Mouse (Mus musculus): ENCODE results near the gene Samd15. TPM values are rescaled to one million over a fixed set of nuclear protein-coding genes. Genes with fewer than 3 reads are reported as not detected.

Samd15 gene
- total and polyA plus RNA-seq, 3 experiments = 1.1 to 3.9 (median 1.8) TPM

DNA sequence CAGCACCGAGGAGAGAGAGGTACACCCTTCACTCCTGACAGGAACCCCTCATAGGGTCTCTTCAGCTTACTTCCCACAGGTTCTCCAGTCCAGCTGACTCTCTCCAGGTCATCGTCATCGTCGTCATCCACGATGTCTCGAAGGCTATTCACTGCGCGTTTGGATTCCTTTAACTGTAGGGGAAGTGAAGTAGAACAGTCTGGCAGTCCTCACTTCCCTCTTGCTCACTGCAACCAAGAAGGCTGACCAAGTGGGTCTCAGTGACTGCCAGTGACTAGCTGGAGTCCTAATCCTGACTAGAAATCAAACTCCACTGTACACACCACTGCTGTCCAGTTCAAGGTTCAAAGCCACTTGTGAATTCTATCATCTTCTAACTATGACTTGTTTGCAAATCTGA is 61.0 kb downstream of the Samd15 start:
- Histone ChIP-seq H3K36me3 (replicated peaks in 1 of 2; ENCODE audit: control insufficient read depth in 1 of 2, insufficient read depth in 1 of 2, low read length in 1 of 2) (peaks cover 55 to 70% of the 10 kb centered on the region in 2 experiments), H3K4me1 (ENCODE audit: control insufficient read depth in 1 of 2, insufficient read depth in 2 of 2) (peaks cover 0 to 38% of the 10 kb centered on the region in 2 experiments; a peak in 2 of 4 replicates), H3K27me3 (replicated peaks) (no peaks in the 10 kb centered on the region), H3K9me3 (replicated peaks; ENCODE audit: low read length) (no peaks in the 10 kb centered on the region), H3K79me2 (replicated peaks; ENCODE audit: control insufficient read depth, extremely low read depth, insufficient read depth, poor library complexity, severe bottlenecking) (peaks cover 2% of the 10 kb centered on the region), H3K9ac (ENCODE audit: insufficient read depth, low read depth) (no peak overlapping the region), H3K4me3 (replicated peaks in 1 of 3; ENCODE audit: low read depth in 2 of 3, low read length in 2 of 3, poor library complexity in 1 of 3) (no peak overlapping the region), H3K27ac (ENCODE audit: insufficient read depth, low read depth) (no peak overlapping the region), H3K4me2 (ENCODE audit: insufficient read depth, low read depth, poor library complexity, severe bottlenecking) (no peak overlapping the region)
- in situ Hi-C loops (cut with MboI; ENCODE audit: low pct_ligation_motif_present, low pct_unique_long_range_greater_than_20kb, low sequenced_read_pairs) (no loop called here), dilution Hi-C loops (cut with MboI; ENCODE audit: extremely low pct_ligation_motif_present, extremely low pct_unique_long_range_greater_than_20kb, low sequenced_read_pairs) (no loop called here)
- DNase-seq (ENCODE audit: extremely low read depth) = no peak
- no peak for TF ChIP-seq ZMIZ1 (IDR thresholded peaks at IDR 0.05; ENCODE audit: low read depth, low read length)
- TF ChIP-seq JUN (IDR thresholded peaks at IDR 0.05; ENCODE audit: insufficient read depth, low read depth, low read length) = no peak
- TF ChIP-seq ZKSCAN1 (IDR thresholded peaks at IDR 0.05; ENCODE audit: borderline replicate concordance, low read depth, low read length) = no peak
- TF ChIP-seq POLR2AphosphoS2 (IDR thresholded peaks at IDR 0.05; ENCODE audit: low read depth, low read length) = no peak
- no peak for TF ChIP-seq USF2 (conservative IDR thresholded peaks at IDR 0.05; ENCODE audit: low read depth, low read length)
- no peak for TF ChIP-seq NELFE (IDR thresholded peaks at IDR 0.05; ENCODE audit: low read depth, low read length)
- TF ChIP-seq CTCF (conservative IDR thresholded peaks at IDR 0.05 in 1 of 2, IDR thresholded peaks at IDR 0.05 in 1 of 2; ENCODE audit: low read depth in 2 of 2, low read length in 2 of 2) = no peak
- no peak for TF ChIP-seq MEF2A (IDR thresholded peaks at IDR 0.05; ENCODE audit: borderline replicate concordance, low read depth, low read length)
- no peak for TF ChIP-seq USF1 (IDR thresholded peaks at IDR 0.05; ENCODE audit: low read depth, low read length)
- TF ChIP-seq MAZ (IDR thresholded peaks at IDR 0.05; ENCODE audit: low read depth, low read length) = no peak
- TF ChIP-seq MAX (IDR thresholded peaks at IDR 0.05; ENCODE audit: low read length) = no peak
- TF ChIP-seq SIN3A (IDR thresholded peaks at IDR 0.05; ENCODE audit: low read length) = no peak

Other genes starting within 250 kb of the Samd15 start
- gene Zdhhc22, start 209.3 kb upstream of the Samd15 start, total RNA-seq (2012; rRNA removed) = not detected in 2 replicates
- not detected in 2 replicates for gene Zdhhc22, start 209.3 kb upstream of the Samd15 start, total RNA-seq (2014; rRNA removed)
- gene Zdhhc22, start 209.3 kb upstream of the Samd15 start, polyA plus RNA-seq (2012; ENCODE audit: insufficient read length, low read depth) = not detected in 2 replicates
- 0.04 and 0.08 TPM in 2 replicates for gene Tmem63c, start 178.4 kb upstream of the Samd15 start, total RNA-seq (2012; rRNA removed)
- 0.11 and 0.23 TPM in 2 replicates for gene Tmem63c, start 178.4 kb upstream of the Samd15 start, total RNA-seq (2014; rRNA removed)
- 0.34 and 0.53 TPM in 2 replicates for gene Tmem63c, start 178.4 kb upstream of the Samd15 start, polyA plus RNA-seq (2012; ENCODE audit: insufficient read length, low read depth)
- 0.08 TPM in 1 of 2 replicates, not detected in the other for gene Ngb, start 97.2 kb upstream of the Samd15 start, total RNA-seq (2012; rRNA removed)
- gene Ngb, start 97.2 kb upstream of the Samd15 start, total RNA-seq (2014; rRNA removed) = 0.23 TPM in 1 of 2 replicates, not detected in the other
- 0.15 TPM in 1 of 2 replicates, not detected in the other for gene Ngb, start 97.2 kb upstream of the Samd15 start, polyA plus RNA-seq (2012; ENCODE audit: insufficient read length, low read depth)
- gene Gstz1, start 52.6 kb upstream of the Samd15 start, total RNA-seq (2012; rRNA removed) = 16.7 and 22.3 TPM in 2 replicates
- gene Gstz1, start 52.6 kb upstream of the Samd15 start, total RNA-seq (2014; rRNA removed) = 26.8 and 27.5 TPM in 2 replicates
- 19.7 and 20.5 TPM in 2 replicates for gene Gstz1, start 52.6 kb upstream of the Samd15 start, polyA plus RNA-seq (2012; ENCODE audit: insufficient read length, low read depth)
- gene Pomt2, start 51.8 kb upstream of the Samd15 start, total RNA-seq (2012; rRNA removed) = 12.4 and 12.8 TPM in 2 replicates
- 11.7 and 12.0 TPM in 2 replicates for gene Pomt2, start 51.8 kb upstream of the Samd15 start, total RNA-seq (2014; rRNA removed)
- 10.5 and 11.6 TPM in 2 replicates for gene Pomt2, start 51.8 kb upstream of the Samd15 start, polyA plus RNA-seq (2012; ENCODE audit: insufficient read length, low read depth)
- 27.3 and 29.1 TPM in 2 replicates for gene Tmed8, start 731 bp downstream of the Samd15 start, total RNA-seq (2012; rRNA removed)
- gene Tmed8, start 731 bp downstream of the Samd15 start, total RNA-seq (2014; rRNA removed) = 27.9 and 29.3 TPM in 2 replicates
- gene Tmed8, start 731 bp downstream of the Samd15 start, polyA plus RNA-seq (2012; ENCODE audit: insufficient read length, low read depth) = 29.4 and 34.8 TPM in 2 replicates
- 5.1 and 5.2 TPM in 2 replicates for gene Noxred1, start 39.0 kb downstream of the Samd15 start, total RNA-seq (2012; rRNA removed)
- 6.9 and 8.0 TPM in 2 replicates for gene Noxred1, start 39.0 kb downstream of the Samd15 start, total RNA-seq (2014; rRNA removed)
- gene Noxred1, start 39.0 kb downstream of the Samd15 start, polyA plus RNA-seq (2012; ENCODE audit: insufficient read length, low read depth) = 10.0 and 10.4 TPM in 2 replicates
- gene Vipas39, start 66.5 kb downstream of the Samd15 start, total RNA-seq (2012; rRNA removed) = 32.1 and 33.7 TPM in 2 replicates
- gene Vipas39, start 66.5 kb downstream of the Samd15 start, total RNA-seq (2014; rRNA removed) = 44.4 and 47.2 TPM in 2 replicates
- 27.9 and 30.2 TPM in 2 replicates for gene Vipas39, start 66.5 kb downstream of the Samd15 start, polyA plus RNA-seq (2012; ENCODE audit: insufficient read length, low read depth)
- gene Ahsa1, start 66.8 kb downstream of the Samd15 start, total RNA-seq (2012; rRNA removed) = 288 and 397 TPM in 2 replicates
- 456 and 483 TPM in 2 replicates for gene Ahsa1, start 66.8 kb downstream of the Samd15 start, total RNA-seq (2014; rRNA removed)
- 392 and 523 TPM in 2 replicates for gene Ahsa1, start 66.8 kb downstream of the Samd15 start, polyA plus RNA-seq (2012; ENCODE audit: insufficient read length, low read depth)
- gene Ism2, start 100.0 kb downstream of the Samd15 start, total RNA-seq (2012; rRNA removed) = 0.08 TPM in 2 replicates
- not detected in 2 replicates for gene Ism2, start 100.0 kb downstream of the Samd15 start, total RNA-seq (2014; rRNA removed)
- 0.16 TPM in 1 of 2 replicates, not detected in the other for gene Ism2, start 100.0 kb downstream of the Samd15 start, polyA plus RNA-seq (2012; ENCODE audit: insufficient read length, low read depth)
- 37.1 and 37.4 TPM in 2 replicates for gene Sptlc2, start 188.6 kb downstream of the Samd15 start, total RNA-seq (2012; rRNA removed)
- gene Sptlc2, start 188.6 kb downstream of the Samd15 start, total RNA-seq (2014; rRNA removed) = 49.2 and 56.5 TPM in 2 replicates
- gene Sptlc2, start 188.6 kb downstream of the Samd15 start, polyA plus RNA-seq (2012; ENCODE audit: insufficient read length, low read depth) = 68.6 and 72.2 TPM in 2 replicates
- 117 and 159 TPM in 2 replicates for gene Slirp, start 244.2 kb downstream of the Samd15 start, total RNA-seq (2012; rRNA removed)
- gene Slirp, start 244.2 kb downstream of the Samd15 start, total RNA-seq (2014; rRNA removed) = 138 and 180 TPM in 2 replicates
- 261 and 271 TPM in 2 replicates for gene Slirp, start 244.2 kb downstream of the Samd15 start, polyA plus RNA-seq (2012; ENCODE audit: insufficient read length, low read depth)
- 26.8 and 31.7 TPM in 2 replicates for gene Alkbh1, start 244.3 kb downstream of the Samd15 start, total RNA-seq (2012; rRNA removed)
- gene Alkbh1, start 244.3 kb downstream of the Samd15 start, total RNA-seq (2014; rRNA removed) = 39.1 and 54.1 TPM in 2 replicates
- 32.8 and 37.3 TPM in 2 replicates for gene Alkbh1, start 244.3 kb downstream of the Samd15 start, polyA plus RNA-seq (2012; ENCODE audit: insufficient read length, low read depth)

All from CH12.LX (cell line).